Mouse (Mus musculus) c-Kit-negative CD71-positive TER-119-positive erythroid progenitor cells, embryonic 14.5 days (primary cell): Measurements from ENCODE around the gene Gm8267.
"Not testable (repeated sequence)": the region's sequence is repeated elsewhere in the genome, so short reads cannot be mapped to it uniquely, and the experiment has no call there.

Experiments
- DNase-seq: peaks from one replicate; pipeline ENCODE4 v3.0.0-alpha.2; 2013; ENCODE audit warnings: low read depth, low spot score

Gm8267 gene

GRCm38 (mm10) chr14:44750240-44750639 is at the start of gene Gm8267:
Gm8267 (minus strand) TSS chr14:44750340.
- DNase-seq, result no peak

GRCm38 (mm10) chr14:44789537-44790382 is 39.6 kb upstream of the Gm8267 start:
- not testable (repeated sequence) for DNase-seq

GRCm38 (mm10) chr14:44742789-44743188 is 7.4 kb downstream of the Gm8267 start:
- DNase-seq, result not testable (repeated sequence)

- not testable (repeated sequence) for DNase-seq
Measured at GRCm38 (mm10) chr14:44730711-44731110, 19.4 kb downstream of the Gm8267 start.

- DNase-seq, result not testable (repeated sequence)
Measured at GRCm38 (mm10) chr14:44706356-44706755, 43.8 kb downstream of the Gm8267 start, which contains the start of gene Gm8257. Gm8257 (minus strand) TSS chr14:44706456.
